Mouse (Mus musculus): ENCODE data around the gene Nsmce4a.

DNA sequence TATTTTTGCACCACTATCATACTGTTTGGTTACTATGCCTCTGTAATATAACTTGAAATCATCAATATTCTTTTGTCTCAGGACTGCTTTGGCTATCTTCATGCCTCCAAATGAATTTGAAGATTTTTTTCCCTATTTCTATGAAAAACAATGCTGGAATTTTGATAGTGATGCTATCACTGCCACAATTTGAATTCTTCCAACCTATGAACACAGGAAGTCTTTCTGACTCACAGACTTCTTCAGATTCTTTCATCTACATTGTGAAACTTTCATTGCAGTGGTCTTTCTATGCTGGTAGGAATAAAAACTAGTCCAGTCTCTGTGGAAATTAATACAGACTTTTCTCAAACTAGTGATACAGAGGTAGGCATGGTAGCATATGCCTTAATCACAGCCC is 80.9 kb downstream of the Nsmce4a start:
- TF ChIP-seq CTCF (IDR thresholded peaks at IDR 0.05; ENCODE audit: low read depth, low read length), result no peak
- no peak for TF ChIP-seq POLR2A (IDR thresholded peaks at IDR 0.05; ENCODE audit: extremely low read depth, insufficient read depth, low read length)

Data from liver, adult 2 months (tissue).